Mouse (Mus musculus) mesoderm, embryonic 11.5 days (tissue): ENCODE data around the gene Galntl5.
A peak's percentile ranks its signal among the peaks of the same experiment; 100 is the strongest.
"Not testable (repeated sequence)": the region's sequence is repeated elsewhere in the genome, so short reads cannot be mapped to it uniquely, and the experiment has no call there.

ENCODE experiments used
- DNase-seq: peaks from one replicate; pipeline ENCODE4 v3.0.0-alpha.2; 2012; ENCODE audit warnings: low read depth, low spot score

The Galntl5 gene

GRCm38 (mm10) chr5:25181004-25181531, at the start of gene Galntl5:
Galntl5 (plus strand) TSS chr5:25181460.
- DNase-seq, result no peak

GRCm38 (mm10) chr5:25146705-25147104, 34.6 kb upstream of the Galntl5 start:
- no peak for DNase-seq

- DNase-seq, result no peak
These were observed 31.8 kb upstream of the Galntl5 start for GRCm38 (mm10) chr5:25149331-25149965.

GRCm38 (mm10) chr5:25153491-25153890, 27.8 kb upstream of the Galntl5 start:
- DNase-seq, result no peak

- DNase-seq, result no peak
These were observed 27.3 kb upstream of the Galntl5 start for GRCm38 (mm10) chr5:25153996-25154395.

- DNase-seq, result no peak
These were observed 26.4 kb upstream of the Galntl5 start for GRCm38 (mm10) chr5:25154823-25155222.

GRCm38 (mm10) chr5:25155351-25155750, 25.9 kb upstream of the Galntl5 start:
- no peak for DNase-seq

GRCm38 (mm10) chr5:25157136-25157535, 24.1 kb upstream of the Galntl5 start:
- no peak for DNase-seq

GRCm38 (mm10) chr5:25160515-25160914, 20.7 kb upstream of the Galntl5 start:
- peak; percentile 69 for DNase-seq

- DNase-seq, result no peak
These were observed 18.3 kb upstream of the Galntl5 start for GRCm38 (mm10) chr5:25162981-25163380.

GRCm38 (mm10) chr5:25163938-25164337, 17.3 kb upstream of the Galntl5 start:
- DNase-seq, result no peak

GRCm38 (mm10) chr5:25164341-25164740, 16.9 kb upstream of the Galntl5 start:
- DNase-seq, result no peak

GRCm38 (mm10) chr5:25165102-25165788, 16.0 kb upstream of the Galntl5 start:
- no peak for DNase-seq

- no peak for DNase-seq
These were observed 15.5 kb upstream of the Galntl5 start for GRCm38 (mm10) chr5:25165789-25166135.

- no peak for DNase-seq
These were observed 14.6 kb upstream of the Galntl5 start for GRCm38 (mm10) chr5:25166665-25167064.

- DNase-seq, result not testable (repeated sequence)
These were observed 3.3 kb upstream of the Galntl5 start for GRCm38 (mm10) chr5:25177937-25178336.

- not testable (repeated sequence) for DNase-seq
These were observed 2.7 kb upstream of the Galntl5 start for GRCm38 (mm10) chr5:25178543-25178942.

GRCm38 (mm10) chr5:25179284-25179683, 2.0 kb upstream of the Galntl5 start:
- DNase-seq, result no peak

- DNase-seq, result no peak
These were observed 1.2 kb upstream of the Galntl5 start for GRCm38 (mm10) chr5:25179936-25180488.

GRCm38 (mm10) chr5:25183595-25183994, 2.3 kb downstream of the Galntl5 start:
- DNase-seq, result no peak

GRCm38 (mm10) chr5:25184594-25184993, 3.3 kb downstream of the Galntl5 start:
- no peak for DNase-seq

- DNase-seq, result no peak
These were observed 6.5 kb downstream of the Galntl5 start for GRCm38 (mm10) chr5:25187727-25188126.

- no peak for DNase-seq
These were observed 7.5 kb downstream of the Galntl5 start for GRCm38 (mm10) chr5:25188802-25189201.
